Mouse (Mus musculus) megakaryocyte, embryonic 14.5 days (primary cell): ENCODE measurements at regions not wholly inside any gene's neighbourhood (a gene's known extent, or its start where the extent isn't known, plus 50 kb on each side); places are given as distances from the start of the nearest gene placed in this dataset.

Source experiments
- FLI1 ChIP-seq: IDR thresholded peaks from 2 replicates; pipeline ENCODE4 v1.6.1; 2012; ENCODE audit warnings: low read length, inconsistent platforms, mixed read lengths
- GATA1 ChIP-seq: IDR thresholded peaks from 3 replicates; pipeline ENCODE4 v1.6.1; 2012; ENCODE audit warnings: mixed read lengths, low read length, inconsistent platforms, borderline replicate concordance

GRCm38 (mm10) chrX:12358026-12358425 is 197.9 kb upstream of the Bcor start:
- TF ChIP-seq GATA1 (no peak), FLI1 (no peak)
